Mouse (Mus musculus): ENCODE data around the gene Mrgprg. TPM values are rescaled to one million over a fixed set of nuclear protein-coding genes. Genes with fewer than 3 reads are reported as not detected.

Gene Mrgprg
- total RNA-seq, 2 experiments from 2014 or later = not detected

DNA sequence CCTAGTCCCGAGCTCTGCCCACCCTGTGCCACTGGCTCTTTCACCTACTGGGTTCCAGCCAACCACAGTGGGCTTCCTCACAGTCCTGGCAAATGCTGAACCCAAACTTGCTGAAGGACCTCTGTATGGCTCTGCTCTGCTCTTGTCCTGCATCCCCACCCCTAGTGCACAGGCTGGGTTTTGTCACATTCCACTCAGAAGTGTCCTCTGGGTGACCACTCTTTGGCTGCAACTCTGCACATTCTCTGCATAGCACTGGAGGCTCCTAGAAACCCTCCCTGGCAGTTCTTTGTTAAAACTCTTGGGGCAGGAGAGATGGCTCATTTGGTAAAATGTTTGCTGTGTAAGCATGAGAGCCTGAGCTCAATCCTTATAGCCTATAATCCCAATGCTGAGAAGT lies 49.0 kb downstream of the Mrgprg start:
- intact Hi-C loops (cut with DNase I; ENCODE audit: low total_unique reads) = no loop called here
- no peak for DNase-seq

Small RNA genes within 50 kb of the gene (microRNA-seq; reads per million reads assigned to microRNA genes)
- 0 reads per million in 2 experiments for gene Gm22064

Other genes with a start within 250 kb of the Mrgprg start
- 100 to 1,000 TPM; 158 to 159 TPM for gene Nap1l4, start 217.9 kb downstream of the Mrgprg start, total RNA-seq (2021)
- 10 to 100 TPM; 35.9 to 39.4 TPM for gene Cars, start 166.9 kb downstream of the Mrgprg start, total RNA-seq (2021)
- gene Tnfrsf26, start 138.3 kb downstream of the Mrgprg start, total RNA-seq (2021) = under 1 TPM; 0.31 to 0.44 TPM
- gene Tnfrsf22, start 117.3 kb downstream of the Mrgprg start, total RNA-seq (2021) = 1 to 10 TPM; 1.5 to 3.0 TPM
- gene Tnfrsf23, start 81.1 kb downstream of the Mrgprg start, total RNA-seq (2021) = 1 to 10 TPM; 3.2 to 4.0 TPM
- gene Osbpl5, start 10.0 kb downstream of the Mrgprg start, total RNA-seq (2021) = 10 to 100 TPM; 27.8 to 29.4 TPM
- 1 to 10 TPM; 1.0 to 1.1 TPM for gene Mrgpre, start 17.5 kb upstream of the Mrgprg start, total RNA-seq (2021)
- gene Nadsyn1, start 55.9 kb upstream of the Mrgprg start, total RNA-seq (2021) = 1 to 10 TPM; 3.6 to 3.9 TPM
- gene Dhcr7, start 56.2 kb upstream of the Mrgprg start, total RNA-seq (2021) = 1 to 10 TPM; 5.8 to 8.8 TPM
- gene Gm498, start 99.8 kb upstream of the Mrgprg start, total RNA-seq (2021) = not detected
- under 1 TPM; 0.07 to 0.39 TPM for gene Shank2, start 234.9 kb upstream of the Mrgprg start, total RNA-seq (2021)